Mouse (Mus musculus) spleen, adult 2 months (tissue): Measurements from ENCODE around the gene H1f0. TPM values are rescaled to one million over a fixed set of nuclear protein-coding genes. Genes with fewer than 3 reads are reported as not detected.

Experiments
- DNase-seq, 2 experiments: peaks; one replicate each; pipeline versions ENCODE4 v3.0.0 to v3.0.0-alpha.2; 2012 to 2021; ENCODE audit warnings: low spot score in 2 of 2, low read depth in 1 of 2
- H3K27ac ChIP-seq: fragments of 200-500 bp; 2 replicates; pipeline ENCODE4 v1.5.1; 2012; ENCODE audit warnings: low read length, inconsistent platforms; ENCODE audit not compliant: insufficient read depth
- H3K27me3 ChIP-seq: fragments of 200-500 bp; 2 replicates; pipeline ENCODE4 v1.6.1; 2012; ENCODE audit warnings: mild to moderate bottlenecking, moderate library complexity, low read length, inconsistent platforms; ENCODE audit not compliant: control insufficient read depth, insufficient read depth
- H3K36me3 ChIP-seq: fragments of 200-500 bp; 2 replicates; pipeline ENCODE4 v1.6.1; 2012; ENCODE audit warnings: mild to moderate bottlenecking, low read length, inconsistent platforms; ENCODE audit not compliant: control insufficient read depth, insufficient read depth
- H3K4me1 ChIP-seq: fragments of 200-500 bp; 2 replicates; pipeline ENCODE4 v1.6.1; 2011; ENCODE audit warnings: inconsistent platforms; ENCODE audit not compliant: control insufficient read depth, insufficient read depth, insufficient read length
- H3K4me3 ChIP-seq: fragments of 200-500 bp; 2 replicates; pipeline ENCODE4 v1.5.1; 2011; ENCODE audit warnings: mild to moderate bottlenecking, inconsistent platforms; ENCODE audit not compliant: insufficient read depth, insufficient read length; ENCODE audit errors: extremely low read depth
- CTCF ChIP-seq: fragments of 200-500 bp; IDR thresholded peaks from 2 replicates; pipeline ENCODE4 v1.5.1; 2011; ENCODE audit warnings: mild to moderate bottlenecking, inconsistent platforms; ENCODE audit not compliant: insufficient read depth, insufficient read length, insufficient replicate concordance; ENCODE audit errors: extremely low read depth
- POLR2A ChIP-seq: fragments of 200-500 bp; IDR thresholded peaks from 2 replicates; pipeline ENCODE4 v1.6.1; 2011; ENCODE audit warnings: low read depth, low read length, inconsistent platforms
- WGBS: fragments of 180-500 bp; shearing (Covaris S2); methylation state at CpG from one replicate; pipeline ENCODE4 v1.1.7; 2018; 5-methylcytosine and 5-hydroxymethylcytosine counted together
- polyA plus RNA-seq: library from polyadenylated mRNA; depleted of rRNA; stranded (reverse); fragments of >200 nt; gene quantifications from 2 replicates; pipeline ENCODE4 v1.2.3, GENCODE M21; 2012; rRNA removed

The H1f0 gene
- polyA plus RNA-seq, 1 experiment, result 14.3 TPM

- TF ChIP-seq POLR2A, result no peak
- no peak for TF ChIP-seq CTCF
- H3K4me3 ChIP-seq, result peak overlapping the region; percentile 77
- H3K27ac ChIP-seq, result no peak overlapping the region
- H3K4me1 ChIP-seq, result peaks cover 2% of the 10 kb centered on the region; the same call in 1 of the 2 replicates
- WGBS, result 32% methylated on average over 15 of the region's 15 CpGs
- no peaks in the 10 kb centered on the region for H3K27me3 ChIP-seq
- peaks cover 32% of the 10 kb centered on the region for H3K36me3 ChIP-seq
- no peak for DNase-seq
Observed at GRCm38 (mm10) chr15:79075658-79076365, 47.6 kb downstream of the H1f0 start.

GRCm38 (mm10) chr15:79079567-79079966 is 51.3 kb downstream of the H1f0 start:
- Histone ChIP-seq H3K36me3 (peaks cover 54% of the 10 kb centered on the region), H3K27ac (no peak overlapping the region)
- 94% methylated on average over 7 of the region's 7 CpGs for WGBS

More at GRCm38 (mm10) chr15:79079567-79079966, 51.3 kb downstream of the H1f0 start:
- H3K4me3 ChIP-seq, result no peak overlapping the region
- no peak for TF ChIP-seq CTCF
- no peak for TF ChIP-seq POLR2A
- no peaks in the 10 kb centered on the region for H3K27me3 ChIP-seq
- DNase-seq, result no peak
- H3K4me1 ChIP-seq, result no peaks in the 10 kb centered on the region; the same call in 1 of the 2 replicates

Other genes starting within 250 kb of the H1f0 start
- 6.4 and 7.4 TPM in 2 replicates for gene Card10, start 225.4 kb upstream of the H1f0 start, polyA plus RNA-seq
- gene Cdc42ep1, start 185.8 kb upstream of the H1f0 start, polyA plus RNA-seq, result 29.6 and 31.3 TPM in 2 replicates
- 0.32 and 0.73 TPM in 2 replicates for gene Lgals2, start 172.9 kb upstream of the H1f0 start, polyA plus RNA-seq
- gene Gga1, start 151.3 kb upstream of the H1f0 start, polyA plus RNA-seq, result 70.2 and 89.3 TPM in 2 replicates
- gene Gm49510, start 128.8 kb upstream of the H1f0 start, polyA plus RNA-seq, result 0.12 and 0.13 TPM in 2 replicates
- gene Sh3bp1, start 128.7 kb upstream of the H1f0 start, polyA plus RNA-seq, result 182 and 272 TPM in 2 replicates
- 13.1 and 23.5 TPM in 2 replicates for gene Pdxp, start 114.5 kb upstream of the H1f0 start, polyA plus RNA-seq
- gene Lgals1, start 101.7 kb upstream of the H1f0 start, polyA plus RNA-seq, result 75.4 and 93.0 TPM in 2 replicates
- gene Nol12, start 93.5 kb upstream of the H1f0 start, polyA plus RNA-seq, result 14.2 TPM in 2 replicates
- 40.9 and 44.8 TPM in 2 replicates for gene Triobp, start 80.7 kb upstream of the H1f0 start, polyA plus RNA-seq
- gene Galr3, start 13.4 kb downstream of the H1f0 start, polyA plus RNA-seq, result 0.39 and 1.0 TPM in 2 replicates
- 57.3 and 78.9 TPM in 2 replicates for gene Ankrd54, start 34.4 kb downstream of the H1f0 start, polyA plus RNA-seq
- gene Eif3l, start 46.7 kb downstream of the H1f0 start, polyA plus RNA-seq, result 85.7 and 97.2 TPM in 2 replicates
- 20.0 and 24.9 TPM in 2 replicates for gene Micall1, start 80.4 kb downstream of the H1f0 start, polyA plus RNA-seq
- gene Polr2f, start 112.6 kb downstream of the H1f0 start, polyA plus RNA-seq, result 20.3 and 25.4 TPM in 2 replicates
- gene 1700088E04Rik, start 112.8 kb downstream of the H1f0 start, polyA plus RNA-seq, result 0.53 and 0.83 TPM in 2 replicates
- gene Sox10, start 136.8 kb downstream of the H1f0 start, polyA plus RNA-seq, result 0.75 and 2.0 TPM in 2 replicates
- 13.7 and 15.4 TPM in 2 replicates for gene Pick1, start 200.7 kb downstream of the H1f0 start, polyA plus RNA-seq
- gene Gm49486, start 200.9 kb downstream of the H1f0 start, polyA plus RNA-seq, result not detected in 2 replicates
- not detected in 2 replicates for gene Slc16a8, start 226.3 kb downstream of the H1f0 start, polyA plus RNA-seq